Mouse (Mus musculus): ENCODE results near the gene Haus7. TPM values are rescaled to one million over a fixed set of nuclear protein-coding genes. Genes with fewer than 3 reads are reported as not detected.

Haus7 gene
- total RNA-seq, 2 experiments from 2014 or later = 8.1 to 11.1 TPM

DNA sequence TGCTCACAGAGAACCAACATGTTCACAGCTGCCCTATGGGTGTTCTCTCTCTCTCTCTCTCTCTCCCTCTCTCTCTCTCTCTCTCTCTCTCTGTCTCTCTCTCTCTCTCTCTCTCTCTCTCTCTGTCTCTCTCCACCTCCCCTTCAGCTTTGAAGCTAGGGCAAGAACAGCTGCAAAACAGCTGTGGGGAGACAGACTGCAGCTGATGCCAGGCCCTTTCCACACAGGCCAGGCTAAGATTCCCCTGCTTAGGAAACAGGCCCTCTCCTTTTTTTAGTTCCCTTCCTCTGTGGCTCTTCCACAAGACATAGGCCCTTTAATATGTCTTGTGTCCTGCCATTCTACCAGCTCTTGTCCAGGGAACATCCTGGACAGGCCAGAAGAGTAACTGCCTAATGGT lies 20.8 kb upstream of the Haus7 start:
- no peak for DNase-seq (ENCODE audit: low spot score in 2 of 2)
- no peak for TF ChIP-seq CTCF (conservative IDR thresholded peaks at IDR 0.05)
- no peak overlapping the region for H3K27ac ChIP-seq
- H3K4me3 ChIP-seq = no peak overlapping the region

DNA sequence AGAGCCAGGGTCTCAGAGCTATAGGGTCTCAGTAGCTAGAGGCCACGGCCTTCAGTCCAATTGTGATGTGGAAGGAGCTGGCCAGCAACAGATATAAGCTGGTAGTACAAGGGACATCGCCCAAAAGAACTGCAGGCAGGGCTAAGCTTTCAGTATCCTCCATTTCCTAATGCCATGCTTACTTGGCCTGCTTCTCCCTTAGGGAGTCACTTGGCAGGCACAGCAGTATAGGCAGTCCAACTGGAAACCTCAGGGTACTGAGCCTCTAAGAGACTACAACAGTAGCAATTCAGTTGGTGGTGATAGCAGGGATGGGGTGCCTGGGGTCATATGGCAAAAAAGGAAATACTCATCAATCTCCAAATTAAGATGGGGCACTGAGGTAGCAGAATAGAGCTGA lies 18.7 kb upstream of the Haus7 start:
- no peak overlapping the region for H3K4me3 ChIP-seq
- DNase-seq (ENCODE audit: low spot score in 2 of 2) = no peak
- TF ChIP-seq CTCF (conservative IDR thresholded peaks at IDR 0.05) = no peak
- H3K27ac ChIP-seq = no peak overlapping the region

DNA sequence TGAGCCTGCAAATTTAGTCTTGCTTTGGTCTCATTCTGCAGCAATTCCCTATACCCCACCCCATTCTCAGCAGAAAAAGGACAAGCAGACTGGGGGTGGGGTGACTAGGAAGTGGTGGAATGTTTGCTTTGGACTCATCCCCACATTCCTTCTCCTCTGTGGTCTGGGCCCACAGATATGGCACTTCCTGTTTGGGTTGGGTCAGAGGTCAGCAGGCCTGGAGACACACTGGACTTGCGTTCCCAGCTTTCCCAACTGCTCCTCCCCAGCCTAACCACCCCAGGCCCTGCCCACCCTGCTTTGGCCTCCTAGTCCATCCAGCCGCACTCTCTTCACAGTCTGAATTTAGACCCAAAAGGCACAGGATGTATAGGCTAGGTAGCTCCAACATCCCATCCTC lies 17.8 kb upstream of the Haus7 start:
- DNase-seq (ENCODE audit: low spot score in 2 of 2) = no peak
- no peak for TF ChIP-seq CTCF (conservative IDR thresholded peaks at IDR 0.05)
- Histone ChIP-seq H3K4me3 (no peak overlapping the region), H3K27ac (no peak overlapping the region)

DNA sequence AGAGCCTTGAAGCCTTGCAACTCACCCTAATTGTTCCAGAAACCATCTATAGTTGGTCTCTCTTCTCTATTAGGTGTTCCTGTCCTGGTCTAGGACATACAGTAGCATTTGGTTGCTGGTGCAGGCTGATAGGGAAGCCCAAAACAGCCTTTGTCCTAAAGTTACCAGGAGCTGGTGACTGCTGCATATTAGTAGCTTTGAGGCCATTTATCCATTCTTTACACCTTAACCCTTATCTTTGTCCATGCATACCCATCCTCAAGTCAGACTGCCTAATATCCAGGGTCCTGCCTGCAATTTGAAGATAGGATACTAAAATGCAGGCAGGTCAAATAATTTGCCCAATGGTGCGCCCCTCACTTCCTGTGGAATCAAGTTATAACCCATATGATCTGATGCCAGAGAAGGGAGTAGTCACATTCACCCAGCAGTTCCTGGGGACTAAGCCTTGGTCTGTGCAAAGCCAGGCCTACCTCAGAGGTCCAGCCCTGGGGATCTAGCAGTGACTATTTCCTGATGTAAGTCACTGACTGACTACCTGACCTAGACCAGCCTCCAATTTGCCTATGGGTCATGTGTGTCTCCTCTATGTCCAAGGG lies 16.9 kb upstream of the Haus7 start:
- no peak for TF ChIP-seq CTCF (conservative IDR thresholded peaks at IDR 0.05)
- Histone ChIP-seq H3K4me3 (no peak overlapping the region), H3K27ac (no peak overlapping the region)
- DNase-seq (ENCODE audit: low spot score in 2 of 2) = no peak

DNA sequence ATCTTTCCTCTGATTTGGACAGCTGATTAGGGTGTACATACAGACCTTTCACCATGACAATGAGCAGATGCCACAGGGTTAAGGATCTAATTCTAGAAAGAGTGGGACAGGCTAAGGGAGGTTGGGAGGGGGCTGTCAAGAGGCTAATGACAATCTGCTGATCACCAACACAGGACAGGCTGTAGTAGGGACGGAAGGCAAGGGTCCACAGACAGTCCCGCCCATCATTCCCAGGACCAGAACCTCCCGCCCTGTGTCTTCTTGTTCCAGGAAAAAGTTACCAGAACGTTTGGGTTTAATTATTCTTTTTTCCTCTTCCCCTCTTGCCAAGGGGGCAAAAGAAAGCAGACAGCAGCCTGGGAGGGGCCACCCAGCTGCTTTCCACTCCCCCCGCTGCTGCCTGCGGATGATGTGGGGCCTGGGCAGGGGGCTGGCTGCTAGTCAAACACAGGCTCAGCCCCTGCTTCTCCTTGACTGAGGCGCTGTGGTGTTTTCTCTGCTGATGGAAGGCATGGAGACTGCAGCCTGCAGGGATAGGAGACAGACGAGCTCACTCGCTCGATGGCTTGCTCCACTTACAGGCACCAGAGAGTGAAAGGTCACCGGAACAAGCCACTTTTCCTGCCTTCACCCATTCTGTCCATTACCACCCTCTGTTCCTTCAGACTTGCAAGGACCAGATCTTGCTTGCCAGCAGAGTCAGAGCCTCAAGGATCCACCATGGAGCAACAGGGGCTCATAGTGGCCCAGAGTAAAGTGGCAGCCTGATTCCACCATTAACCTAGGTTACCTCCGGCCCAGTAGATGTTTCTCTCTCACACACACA lies 15.7 kb upstream of the Haus7 start:
- Histone ChIP-seq H3K4me3 (no peak overlapping the region), H3K27ac (no peak overlapping the region)
- no peak for TF ChIP-seq CTCF (conservative IDR thresholded peaks at IDR 0.05)
- DNase-seq (ENCODE audit: low spot score in 2 of 2) = no peak

DNA sequence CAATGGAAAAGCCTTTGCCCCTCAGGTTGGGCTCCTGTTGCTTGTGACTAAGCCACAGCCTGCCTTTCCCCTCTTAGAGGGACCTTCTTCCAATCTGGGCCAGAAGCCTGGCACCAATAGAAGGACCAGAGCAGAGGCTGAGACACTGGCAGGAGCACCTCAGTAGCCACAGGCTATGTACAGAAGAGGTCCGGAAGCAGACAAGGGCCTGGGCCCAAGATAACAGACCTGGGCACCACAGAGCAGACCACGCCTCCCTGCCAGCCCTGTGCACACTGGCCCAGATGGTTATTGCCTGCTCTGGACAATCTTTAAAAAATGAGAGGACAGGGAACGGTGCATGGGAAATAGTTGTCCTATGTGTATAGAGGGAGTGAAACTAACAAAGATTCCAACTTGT lies 12.9 kb upstream of the Haus7 start:
- no peak for DNase-seq (ENCODE audit: low spot score in 2 of 2)
- Histone ChIP-seq H3K27ac (no peak overlapping the region), H3K4me3 (no peak overlapping the region)
- TF ChIP-seq CTCF (conservative IDR thresholded peaks at IDR 0.05) = no peak

DNA sequence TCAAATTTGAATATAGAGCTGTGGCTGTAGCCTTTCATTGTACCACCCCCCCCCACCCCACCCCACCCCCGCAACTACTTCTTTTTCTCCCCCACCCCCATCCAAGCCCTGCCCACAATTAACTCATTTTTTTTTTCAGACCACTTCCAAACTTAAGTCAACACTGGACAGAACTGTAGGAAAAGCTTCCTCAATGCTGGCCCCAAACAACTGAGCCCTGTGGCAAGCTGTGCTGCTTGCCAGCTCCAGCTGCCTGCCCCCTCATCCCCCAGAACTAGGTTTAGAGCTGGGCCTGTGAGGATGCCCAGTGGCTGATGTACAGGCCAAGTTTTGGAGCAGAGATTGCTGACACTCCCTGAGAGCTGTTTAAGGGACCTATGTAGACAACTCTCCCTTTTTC lies 9.9 kb upstream of the Haus7 start:
- no peak for TF ChIP-seq CTCF (conservative IDR thresholded peaks at IDR 0.05)
- Histone ChIP-seq H3K4me3 (no peak overlapping the region), H3K27ac (no peak overlapping the region)
- no peak for DNase-seq (ENCODE audit: low spot score in 2 of 2)

DNA sequence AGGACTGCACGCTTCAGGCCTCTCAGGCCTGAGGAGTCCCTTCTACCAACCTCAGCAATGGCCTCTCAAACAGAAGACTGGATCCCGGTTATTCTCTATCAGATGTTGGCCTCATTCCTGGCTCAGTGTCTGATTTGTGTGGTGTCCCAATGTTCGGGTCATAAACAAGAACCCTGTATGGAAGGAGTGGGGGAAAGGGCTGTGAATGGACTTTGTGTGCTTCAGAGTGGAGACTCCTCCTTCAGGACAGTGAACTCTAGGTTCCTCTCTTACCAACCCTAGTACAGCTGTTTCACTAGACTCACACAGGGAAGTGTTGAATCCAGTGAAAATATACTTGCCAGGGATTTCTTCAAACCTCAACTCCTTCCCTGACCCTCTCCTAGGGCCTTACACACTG lies 9.5 kb upstream of the Haus7 start:
- DNase-seq (ENCODE audit: low spot score in 2 of 2) = no peak
- no peak overlapping the region for H3K4me3 ChIP-seq
- H3K27ac ChIP-seq = no peak overlapping the region
- TF ChIP-seq CTCF (conservative IDR thresholded peaks at IDR 0.05) = no peak

DNA sequence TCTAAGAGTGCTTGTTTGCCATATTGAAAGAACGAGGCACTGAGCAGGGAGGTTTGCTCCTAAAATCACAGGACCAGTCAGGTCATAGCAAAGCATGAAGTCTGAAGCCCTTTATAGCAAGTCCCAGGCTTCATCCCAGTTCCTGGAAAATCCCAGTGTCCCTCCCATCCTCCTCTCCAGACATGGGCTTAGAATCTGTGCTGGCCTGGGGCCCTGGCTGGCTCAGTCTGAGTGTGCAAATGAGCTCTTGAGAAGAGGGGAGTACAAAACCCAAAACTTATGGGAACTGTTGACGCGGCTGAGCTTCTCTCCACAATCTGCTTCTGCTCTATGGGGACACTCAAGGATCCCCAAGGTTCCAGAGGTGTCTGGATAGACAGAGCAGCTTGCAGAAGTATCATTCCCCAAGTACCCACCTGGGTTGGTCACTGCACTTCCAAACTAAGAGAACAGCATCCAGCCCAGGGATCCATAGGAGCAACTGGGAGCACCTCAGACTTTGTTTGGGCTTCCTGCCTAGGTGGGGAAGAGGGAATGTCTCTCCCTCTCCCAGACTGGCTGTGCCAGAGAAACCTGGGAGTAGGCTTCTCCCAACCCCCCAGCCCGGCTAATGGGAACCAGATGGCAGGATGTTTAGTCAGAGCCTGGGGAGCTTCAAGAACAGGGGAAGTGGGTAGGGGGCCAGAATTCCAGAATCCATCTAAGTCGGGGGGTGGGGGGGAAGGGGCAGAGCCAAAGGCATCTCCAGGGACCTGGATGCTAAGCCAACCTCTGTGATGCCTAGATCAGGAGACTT lies 8.8 kb upstream of the Haus7 start:
- TF ChIP-seq CTCF (conservative IDR thresholded peaks at IDR 0.05) = no peak
- no peak overlapping the region for H3K27ac ChIP-seq
- H3K4me3 ChIP-seq = no peak overlapping the region
- DNase-seq (ENCODE audit: low spot score in 2 of 2) = no peak

DNA sequence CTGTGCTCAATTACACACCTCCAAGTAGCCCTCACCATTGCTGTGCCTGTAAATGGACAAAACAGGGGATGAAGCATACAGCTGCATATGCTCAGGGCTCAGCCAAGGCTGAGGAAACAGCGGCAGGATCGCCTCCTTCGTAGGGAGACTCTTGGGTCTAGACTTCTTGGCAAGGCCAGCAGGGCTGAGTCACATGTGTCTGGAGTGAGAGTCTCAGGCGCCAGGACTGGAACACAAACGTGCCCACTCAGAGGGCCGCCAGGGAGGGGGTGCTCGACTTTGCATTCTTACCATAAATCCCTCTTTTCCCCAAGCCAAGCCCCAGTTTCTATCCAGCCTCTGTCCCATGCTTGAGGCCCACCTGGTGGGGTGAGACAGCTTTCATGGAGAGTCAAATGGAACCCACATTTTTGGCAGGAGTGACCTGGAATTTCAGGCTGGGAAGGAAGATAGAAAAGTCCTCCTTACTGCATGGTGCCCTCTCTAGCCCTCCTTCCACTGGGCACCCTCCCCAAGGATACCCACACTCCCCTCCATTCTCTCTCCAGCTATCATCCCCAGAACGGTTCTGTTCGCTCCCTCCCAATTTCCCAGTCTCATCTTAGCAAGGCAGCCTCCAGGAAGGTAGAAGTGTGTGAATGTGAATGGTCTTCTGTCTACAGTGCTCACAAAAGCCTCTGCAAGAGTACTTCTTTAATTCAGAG lies 6.8 kb upstream of the Haus7 start:
- DNase-seq (ENCODE audit: low spot score in 2 of 2) = no peak
- Histone ChIP-seq H3K27ac (no peak overlapping the region), H3K4me3 (no peak overlapping the region)
- no peak for TF ChIP-seq CTCF (conservative IDR thresholded peaks at IDR 0.05)

DNA sequence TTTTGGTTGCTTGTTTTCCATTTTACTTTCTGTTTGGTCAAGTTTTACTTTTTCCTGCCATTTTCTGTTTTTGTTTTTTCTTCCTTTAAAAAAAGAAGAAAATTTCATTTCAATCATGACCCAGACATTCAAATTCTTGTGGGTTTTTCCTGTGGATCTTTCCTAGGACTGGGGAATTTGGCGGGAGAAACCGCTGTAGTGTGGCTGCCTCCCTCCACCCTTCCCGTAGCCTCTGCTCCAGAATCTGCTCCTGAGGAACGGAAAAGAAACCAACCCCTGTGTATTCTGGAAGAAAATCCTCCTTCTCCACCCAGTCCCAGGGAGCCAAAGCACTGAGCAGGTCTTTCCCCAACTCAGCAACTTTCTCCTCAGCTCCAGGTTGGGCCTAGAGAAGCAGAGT lies 1.9 kb upstream of the Haus7 start:
- TF ChIP-seq CTCF (conservative IDR thresholded peaks at IDR 0.05) = no peak
- H3K27ac ChIP-seq = no peak overlapping the region

DNA sequence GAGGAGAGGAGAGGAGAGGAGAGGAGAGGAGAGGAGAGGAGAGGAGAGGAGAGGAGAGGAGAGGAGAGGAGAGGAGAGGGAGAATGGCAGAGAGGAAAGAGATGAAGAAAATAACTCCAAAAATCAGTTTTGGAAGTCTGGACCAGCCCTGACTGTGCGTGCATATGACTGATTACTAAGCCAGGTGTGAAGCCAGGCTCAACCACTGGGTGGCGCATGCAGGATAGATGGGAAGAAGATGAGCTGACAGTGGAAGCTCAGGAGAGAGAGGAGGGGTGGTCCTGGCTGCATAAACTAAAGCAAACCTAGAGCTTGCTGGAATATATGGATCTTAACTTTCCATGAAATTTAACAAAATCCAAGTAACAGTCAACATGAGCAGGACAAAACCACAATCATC lies 6.9 kb downstream of the Haus7 start:
- Histone ChIP-seq H3K4me3 (no peak overlapping the region), H3K27ac (no peak overlapping the region)
- peak; percentile 80 for TF ChIP-seq CTCF (conservative IDR thresholded peaks at IDR 0.05)
- DNase-seq (ENCODE audit: low spot score in 2 of 2) = peak; percentile 34 to 64

More for the DNA sequence above, 1.9 kb upstream of the Haus7 start:
- DNase-seq (ENCODE audit: low spot score in 2 of 2) = no peak
- no peak overlapping the region for H3K4me3 ChIP-seq

DNA sequence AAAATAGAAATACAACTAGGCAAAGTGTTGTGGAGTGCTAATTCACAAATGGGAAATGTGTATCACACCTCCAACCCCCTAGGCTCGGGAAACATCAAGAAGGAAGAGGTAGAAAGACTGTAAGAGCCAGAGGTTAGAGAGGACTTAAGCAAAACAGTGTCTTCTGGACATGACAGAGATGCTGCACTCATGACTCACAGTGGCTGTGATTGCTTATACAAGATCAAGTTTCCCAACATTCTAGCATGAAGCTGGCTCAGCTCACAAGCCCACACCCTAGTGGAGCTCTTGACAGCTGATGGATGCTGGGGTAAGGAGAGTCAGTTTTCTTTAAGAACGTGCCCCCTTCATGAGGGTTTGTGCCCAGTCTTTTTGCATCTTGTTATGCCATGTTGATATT lies 17.4 kb downstream of the Haus7 start:
- no peak for TF ChIP-seq CTCF (conservative IDR thresholded peaks at IDR 0.05)
- no peak for DNase-seq (ENCODE audit: low spot score in 2 of 2)
- no peak overlapping the region for H3K27ac ChIP-seq
- no peak overlapping the region for H3K4me3 ChIP-seq

Measured in layer of hippocampus, adult 2 months (tissue).